In the genomic region with DNA sequence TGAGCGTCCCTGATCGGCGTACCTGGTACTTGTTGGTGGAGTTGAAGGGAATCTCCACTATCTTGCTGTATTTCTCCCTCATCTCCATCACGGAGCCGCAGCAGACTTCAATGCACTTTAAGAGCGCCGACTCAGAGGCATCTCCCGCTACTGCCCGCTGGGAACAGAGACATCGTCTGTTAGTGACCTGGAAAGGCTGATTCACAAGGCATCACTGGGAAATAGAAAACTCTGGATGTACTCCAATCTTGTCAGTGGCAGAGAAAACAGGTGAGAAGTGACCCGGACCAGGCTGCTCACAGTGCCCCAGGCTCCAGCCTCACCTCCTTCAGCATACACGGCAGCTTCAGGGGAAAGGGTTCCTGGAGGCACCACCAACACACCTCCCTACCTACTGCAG, we compare ENCODE assay signal across 25 mouse cellular contexts. TPM values are rescaled to one million over a fixed set of nuclear protein-coding genes. Genes with fewer than 3 reads are reported as not detected.
DNase-seq lines count a peak whose midpoint lies in the region; ATAC-seq and TF ChIP-seq lines count a peak whose summit lies in the region.
"Had no signal": no experiment of that assay in that cellular context is flagged by ENCODE, and none has a peak within 500 bp of the region (broad histone marks: within the 10 kb centered on the region; RNA-seq: fewer than 3 reads in every experiment).

No protein-coding gene starts in this region.

- ATAC-seq in heart, embryonic 12.5 days (ENCODE audit: insufficient number of reproducible peaks, low FRiP score): no peak
- ATAC-seq in heart, postnatal 0 days (ENCODE audit: insufficient read depth, low read depth): no peak
- no peak for ATAC-seq in kidney, embryonic 14.5 days (ENCODE audit: low FRiP score, low TSS enrichment)
- ATAC-seq: activated CD4-positive, CD25-positive, alpha-beta regulatory T cell, adult 4 months; forebrain, embryonic 13.5 days; forebrain, embryonic 16.5 days; hindbrain, postnatal 0 days; inflammation-experienced regulatory T-cells, adult 6 months; intestine, embryonic 16.5 days had no signal

- 0 out of 2 replicates have a peak overlapping the region, but pooled peaks have one; percentile 8 for H3K9ac ChIP-seq in heart, embryonic 12.5 days
- no peak overlapping the region for H3K9ac ChIP-seq in heart, postnatal 0 days (replicated peaks; ENCODE audit: low read depth, low read length)
- no peak overlapping the region for H3K9ac ChIP-seq in kidney, embryonic 14.5 days (ENCODE audit: low read depth, low read length)
- H3K9ac ChIP-seq: forebrain, embryonic 13.5 days; hindbrain, embryonic 14.5 days; kidney, embryonic 15.5 days had no signal

- no peak overlapping the region for H3K27ac ChIP-seq in cerebellum, adult 2 months (ENCODE audit: insufficient read depth, low read length)
- H3K27ac ChIP-seq in heart, embryonic 12.5 days (ENCODE audit: poor library complexity, severe bottlenecking): 0 out of 2 replicates have a peak overlapping the region, but pooled peaks have one; percentile 22
- peak overlapping the region; percentile 6; the same call in 1 of the 2 replicates for H3K27ac ChIP-seq in heart, postnatal 0 days (ENCODE audit: low read depth)
- no peak overlapping the region for H3K27ac ChIP-seq in kidney, embryonic 14.5 days (ENCODE audit: low read depth, low read length)
- H3K27ac ChIP-seq: forebrain, embryonic 10.5 days; forebrain, embryonic 13.5 days; hindbrain, embryonic 14.5 days; hindbrain, postnatal 0 days; kidney, embryonic 15.5 days had no signal

- intact Hi-C loops in heart, postnatal 10 days (cut with DNase I): no loop called here
- intact Hi-C loops in heart, postnatal 25 days (cut with DNase I): no loop called here

- TF ChIP-seq CTCF in cerebellum, adult 2 months (IDR thresholded peaks at IDR 0.05; ENCODE audit: borderline replicate concordance, insufficient read depth, low read depth, low read length): no peak
- TF ChIP-seq CTCF in heart, postnatal 0 days (IDR thresholded peaks at IDR 0.05; ENCODE audit: low read depth): no peak

- H3K27me3 ChIP-seq in cerebellum, adult 2 months (ENCODE audit: control insufficient read depth, insufficient read depth, low read length): no peaks in the 10 kb centered on the region
- H3K27me3 ChIP-seq in heart, embryonic 12.5 days (replicated peaks): no peaks in the 10 kb centered on the region
- H3K27me3 ChIP-seq in heart, postnatal 0 days (ENCODE audit: control insufficient read depth, insufficient read depth, low read length): no peaks in the 10 kb centered on the region
- H3K27me3 ChIP-seq in kidney, embryonic 14.5 days (ENCODE audit: control insufficient read depth, insufficient read depth, low read length): no peaks in the 10 kb centered on the region
- H3K27me3 ChIP-seq: forebrain, embryonic 13.5 days; kidney, embryonic 15.5 days had no signal

- H3K4me3 ChIP-seq in cerebellum, adult 2 months (replicated peaks; ENCODE audit: insufficient read depth, low read depth, low read length): no peak overlapping the region
- H3K4me3 ChIP-seq in heart, embryonic 12.5 days: no peak overlapping the region
- H3K4me3 ChIP-seq in heart, postnatal 0 days (ENCODE audit: low read depth, low read length): no peak overlapping the region
- no peak overlapping the region for H3K4me3 ChIP-seq in kidney, embryonic 14.5 days (ENCODE audit: low read length)
- H3K4me3 ChIP-seq: forebrain, embryonic 10.5 days; forebrain, embryonic 13.5 days; kidney, embryonic 15.5 days had no signal

- peak; percentile 39 to 62 for DNase-seq in cerebellum, adult 2 months
- no peak for DNase-seq in cerebellum, postnatal 10 days
- no peak for DNase-seq in heart, postnatal 10 days
- DNase-seq in heart, postnatal 0 days (ENCODE audit: low spot score): no peak
- no peak for DNase-seq in heart, postnatal 25 days (ENCODE audit: low spot score)
- peak; percentile 21 for DNase-seq in kidney, adult 9 months
- DNase-seq: adrenal gland, adult 8-10 months; adrenal gland, postnatal 25 days; cerebellum, adult 11 months; cerebellum, adult 8-10 months; cerebellum, postnatal 14 days; gastrocnemius, postnatal 10 days; gastrocnemius, postnatal 36 days; heart, postnatal 4 days had no signal

- H3K9me3 ChIP-seq in heart, embryonic 12.5 days (replicated peaks): no peaks in the 10 kb centered on the region
- no peaks in the 10 kb centered on the region for H3K9me3 ChIP-seq in heart, postnatal 0 days (replicated peaks; ENCODE audit: control insufficient read depth, low read length)
- no peaks in the 10 kb centered on the region for H3K9me3 ChIP-seq in kidney, embryonic 14.5 days (ENCODE audit: control insufficient read depth, low read length)
- H3K9me3 ChIP-seq: forebrain, embryonic 10.5 days; forebrain, embryonic 13.5 days; kidney, embryonic 15.5 days had no signal

- H3K4me1 ChIP-seq in cerebellum, adult 2 months (ENCODE audit: control insufficient read depth, insufficient read depth, low read length): peaks cover 44% of the 10 kb centered on the region
- peaks cover 47% of the 10 kb centered on the region for H3K4me1 ChIP-seq in heart, embryonic 12.5 days (replicated peaks)
- 0 out of 2 replicates have a peak, but pooled peaks cover 6% of the 10 kb centered on the region for H3K4me1 ChIP-seq in heart, postnatal 0 days (ENCODE audit: control insufficient read depth, insufficient read depth)
- H3K4me1 ChIP-seq in kidney, embryonic 14.5 days (ENCODE audit: control insufficient read depth, insufficient read depth, low read length): no peaks in the 10 kb centered on the region
- H3K4me1 ChIP-seq: forebrain, embryonic 10.5 days; forebrain, embryonic 13.5 days; kidney, embryonic 15.5 days had no signal

- no peak for TF ChIP-seq POLR2A in cerebellum, adult 2 months (IDR thresholded peaks at IDR 0.05; ENCODE audit: borderline replicate concordance, insufficient read depth, low read length)

- H3K36me3 ChIP-seq in heart, embryonic 12.5 days: peaks cover 99% of the 10 kb centered on the region
- peaks cover 100% of the 10 kb centered on the region for H3K36me3 ChIP-seq in heart, postnatal 0 days (replicated peaks; ENCODE audit: control insufficient read depth, insufficient read depth, low read length)
- H3K36me3 ChIP-seq in kidney, embryonic 14.5 days (ENCODE audit: control insufficient read depth, insufficient read depth, low read length): peaks cover 100% of the 10 kb centered on the region

- TF ChIP-seq EP300 in heart, postnatal 0 days (IDR thresholded peaks at IDR 0.05; ENCODE audit: low read depth): no peak

- no peak overlapping the region for H3K4me2 ChIP-seq in heart, embryonic 12.5 days
- no peak overlapping the region for H3K4me2 ChIP-seq in heart, postnatal 0 days (ENCODE audit: low read depth, low read length)
- no peak overlapping the region for H3K4me2 ChIP-seq in kidney, embryonic 14.5 days (replicated peaks; ENCODE audit: low read depth, low read length)
- H3K4me2 ChIP-seq: forebrain, embryonic 13.5 days; hindbrain, embryonic 14.5 days; kidney, embryonic 15.5 days had no signal

- 39% methylated on average over 12 of the region's 12 CpGs for WGBS in cerebellum, adult 2 months
- 88% methylated on average over 12 of the region's 12 CpGs for WGBS in heart, embryonic 12.5 days
- WGBS in heart, postnatal 0 days: 81% methylated on average over 12 of the region's 12 CpGs
- 92% methylated on average over 12 of the region's 12 CpGs for WGBS in kidney, embryonic 14.5 days

RNA-seq across cellular contexts. Expression of a gene that starts 17.7 kb away (rescaled TPM):
- polyA plus RNA-seq in cerebellum, adult 2 months (2012; rRNA removed): 826 and 1,031 TPM in 2 replicates
- 277 and 294 TPM in 2 replicates for polyA plus RNA-seq in heart, embryonic 12.5 days (2016; fragmentation: Nextera tagmentation; extraction: Ambion mirVana)
- total RNA-seq in heart, postnatal 10 days (2021): 1,000 to 10,000 TPM in 1 of 2 experiments, 100 to 1,000 TPM in 1; 897 to 1,002 TPM
- total RNA-seq in heart, postnatal 0 days (2014; rRNA removed; ENCODE audit: low replicate concordance): 914 and 1,212 TPM in 2 replicates
- polyA plus RNA-seq in heart, postnatal 0 days (2015; fragmentation: Nextera tagmentation; extraction: Ambion mirVana): 227 and 257 TPM in 2 replicates
- total RNA-seq in heart, postnatal 25 days (2021): 100 to 1,000 TPM; 660 to 766 TPM
- 166 and 280 TPM in 2 replicates for polyA plus RNA-seq in kidney, embryonic 14.5 days (2014; fragmentation: Nextera tagmentation; extraction: Ambion mirVana)

Comparison
In these comparisons a context has a peak if more than half of its experiments do, and no peak if none do; other contexts are left out.
1. DNase-seq: peak in cerebellum, adult 2 months (2 of 2) and kidney, adult 9 months (single experiment); none in cerebellum, postnatal 10 days (0 of 2), heart, postnatal 10 days (0 of 2), heart, postnatal 0 days (single experiment) and heart, postnatal 25 days (single experiment).
2. H3K27ac ChIP-seq: peak in heart, embryonic 12.5 days (single experiment) and heart, postnatal 0 days (single experiment); none in cerebellum, adult 2 months (single experiment) and kidney, embryonic 14.5 days (single experiment).